Mouse (Mus musculus): Measurements from ENCODE around the gene Eif4enif1. TPM values are rescaled to one million over a fixed set of nuclear protein-coding genes. Genes with fewer than 3 reads are reported as not detected.
"Not testable (repeated sequence)": the region's sequence is repeated elsewhere in the genome, so short reads cannot be mapped to it uniquely, and the experiment has no call there.

Eif4enif1 gene
- 47.8 and 49.5 TPM in 2 replicates for polyA plus RNA-seq (2015; fragmentation: Nextera tagmentation; extraction: Ambion mirVana)

DNA sequence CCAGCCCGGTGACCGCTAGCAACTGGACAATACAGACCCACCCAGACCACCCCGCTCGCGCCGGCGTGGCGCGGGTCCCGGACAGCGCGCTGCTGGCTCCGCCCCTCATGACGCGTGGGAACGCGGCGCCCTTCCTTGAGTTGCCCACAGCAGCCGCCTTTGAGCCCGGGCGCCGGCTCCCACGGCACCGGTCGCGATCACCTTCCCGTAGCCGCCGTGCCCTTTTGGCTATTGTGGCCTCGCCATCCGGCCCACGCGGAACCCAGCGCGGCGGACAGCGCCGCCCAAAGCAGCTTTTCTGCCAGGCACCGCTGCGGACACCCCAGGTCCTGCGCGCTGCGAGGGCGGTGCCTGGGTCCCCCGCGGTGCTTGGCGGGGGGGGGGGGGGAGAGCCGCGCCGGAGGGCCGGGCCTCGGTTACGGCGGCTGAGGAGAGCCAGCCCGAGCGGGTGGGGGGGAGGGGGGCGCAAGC is at the start of gene Eif4enif1:
TSS of gene Eif4enif1 (plus strand) at position 162 of the 471 bp plus-strand sequence.
- peak; percentile 81 for ATAC-seq (ENCODE audit: low FRiP score, low TSS enrichment)
- WGBS: under 1% methylated on average over 37 of the region's 57 CpGs
- Histone ChIP-seq H3K27ac (ENCODE audit: low read length) (peak within 1 kb of the TSS; percentile 8; the same call in 1 of the 2 replicates), H3K4me1 (ENCODE audit: insufficient read depth, low read length) (no peaks in the 10 kb centered on the region), H3K9me3 (ENCODE audit: low read length) (no peaks in the 10 kb centered on the region), H3K4me3 (ENCODE audit: low read length) (peak within 1 kb of the TSS; percentile 44), H3K36me3 (ENCODE audit: insufficient read depth, low read length) (peaks cover 13% of the 10 kb centered on the region), H3K4me2 (replicated peaks; ENCODE audit: low read depth, low read length) (peak within 1 kb of the TSS; percentile 37), H3K27me3 (ENCODE audit: insufficient read depth, low read length) (no peaks in the 10 kb centered on the region), H3K9ac (replicated peaks; ENCODE audit: low read length) (peak within 1 kb of the TSS; percentile 44)

DNA sequence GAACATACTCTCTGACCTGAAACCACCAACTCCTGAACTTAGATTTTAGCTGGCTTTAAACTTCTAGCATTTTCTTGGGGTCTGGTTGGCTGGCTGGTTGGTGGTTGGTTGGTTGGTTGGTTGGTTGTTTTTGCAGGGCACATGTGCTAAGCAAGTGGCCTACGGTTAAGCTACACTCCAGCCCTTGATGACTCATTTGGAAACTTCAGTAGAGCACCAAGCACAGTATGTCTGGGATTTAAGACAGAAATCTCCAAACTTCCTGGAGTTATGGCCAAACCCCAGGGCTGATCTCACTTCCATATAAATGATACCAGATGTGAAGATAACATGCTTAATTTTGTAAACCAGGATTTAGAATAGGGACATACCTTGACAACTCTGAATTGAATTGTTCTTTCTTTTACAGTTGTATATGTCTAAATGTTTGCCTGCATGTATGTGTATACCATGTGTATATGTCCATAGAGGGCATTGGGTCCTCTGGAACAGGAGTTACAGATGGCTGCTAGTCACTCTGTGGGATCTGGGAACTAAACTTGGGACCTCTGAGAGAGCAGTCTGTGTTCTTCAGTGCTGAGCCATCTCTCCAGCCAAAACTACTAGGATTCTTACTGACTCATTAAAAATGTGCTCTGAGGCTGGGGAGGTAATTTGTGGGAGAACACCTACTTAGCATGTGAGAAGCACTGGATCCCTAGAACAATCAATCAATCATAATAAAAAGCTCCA is 48.4 kb upstream of the Eif4enif1 start:
- H3K27me3 ChIP-seq (ENCODE audit: insufficient read depth, low read length); H3K4me2 ChIP-seq (replicated peaks; ENCODE audit: low read depth, low read length); H3K27ac ChIP-seq (ENCODE audit: low read length); H3K4me3 ChIP-seq (ENCODE audit: low read length); H3K4me1 ChIP-seq (ENCODE audit: insufficient read depth, low read length); H3K9ac ChIP-seq (replicated peaks; ENCODE audit: low read length): not testable (repeated sequence)
- Histone ChIP-seq H3K36me3 (ENCODE audit: insufficient read depth, low read length) (peaks cover 11% of the 10 kb centered on the region), H3K9me3 (ENCODE audit: low read length) (peaks cover 13% of the 10 kb centered on the region)
- 81% methylated on average over 1 of the region's 1 CpGs for WGBS
- peak; percentile 35; the same call in 1 of the 2 replicates for ATAC-seq (ENCODE audit: low FRiP score, low TSS enrichment)

DNA sequence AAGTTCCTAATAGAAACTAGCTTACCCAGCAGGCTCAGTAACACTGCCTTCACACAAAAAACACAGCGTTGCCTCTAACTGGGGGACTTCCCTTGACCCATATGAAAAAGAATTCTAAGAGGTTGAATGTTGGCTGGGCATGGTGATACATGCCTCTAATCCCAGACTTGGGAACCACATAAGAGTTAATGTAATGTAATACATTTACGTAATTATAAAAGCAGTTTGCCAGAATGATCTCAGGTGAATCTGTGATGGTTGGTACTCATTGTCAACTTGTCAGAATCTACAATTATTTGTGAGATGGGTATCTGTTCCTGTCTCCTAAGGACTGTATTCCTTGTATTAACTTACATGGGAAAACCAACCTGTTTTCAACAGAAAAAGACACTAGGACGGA is 45.2 kb upstream of the Eif4enif1 start:
- H3K36me3 ChIP-seq (ENCODE audit: insufficient read depth, low read length); H3K4me1 ChIP-seq (ENCODE audit: insufficient read depth, low read length); H3K9ac ChIP-seq (replicated peaks; ENCODE audit: low read length); H3K9me3 ChIP-seq (ENCODE audit: low read length); ATAC-seq (ENCODE audit: low FRiP score, low TSS enrichment); H3K4me2 ChIP-seq (replicated peaks; ENCODE audit: low read depth, low read length); H3K4me3 ChIP-seq (ENCODE audit: low read length); H3K27me3 ChIP-seq (ENCODE audit: insufficient read depth, low read length); H3K27ac ChIP-seq (ENCODE audit: low read length): not testable (repeated sequence)
- 97% methylated on average over 2 of the region's 3 CpGs for WGBS

DNA sequence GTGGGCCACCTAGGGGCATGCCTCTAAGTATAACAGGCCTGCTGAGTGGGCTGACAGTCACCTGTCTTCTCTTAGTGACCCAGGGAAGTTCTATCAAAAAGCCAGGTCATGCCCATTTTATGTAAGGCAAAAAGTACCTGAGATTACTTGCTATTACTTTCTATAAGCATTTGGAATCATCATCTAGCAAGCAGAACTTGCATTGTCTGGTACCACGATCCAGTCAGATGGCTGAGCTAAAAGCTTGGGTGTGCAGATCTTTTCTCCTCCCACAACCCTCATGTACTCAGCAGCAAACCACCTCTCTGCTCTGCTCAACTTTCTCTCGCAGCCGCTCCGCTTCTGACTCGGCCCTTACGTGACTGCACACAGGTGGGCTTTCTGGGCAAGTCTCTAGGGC is 44.2 kb upstream of the Eif4enif1 start:
- H3K9me3 ChIP-seq (ENCODE audit: low read length): peaks cover 13% of the 10 kb centered on the region
- H3K36me3 ChIP-seq (ENCODE audit: insufficient read depth, low read length); H3K9ac ChIP-seq (replicated peaks; ENCODE audit: low read length); H3K27me3 ChIP-seq (ENCODE audit: insufficient read depth, low read length); H3K27ac ChIP-seq (ENCODE audit: low read length); ATAC-seq (ENCODE audit: low FRiP score, low TSS enrichment); H3K4me3 ChIP-seq (ENCODE audit: low read length); H3K4me2 ChIP-seq (replicated peaks; ENCODE audit: low read depth, low read length); H3K4me1 ChIP-seq (ENCODE audit: insufficient read depth, low read length): not testable (repeated sequence)
- 93% methylated on average over 6 of the region's 6 CpGs for WGBS

DNA sequence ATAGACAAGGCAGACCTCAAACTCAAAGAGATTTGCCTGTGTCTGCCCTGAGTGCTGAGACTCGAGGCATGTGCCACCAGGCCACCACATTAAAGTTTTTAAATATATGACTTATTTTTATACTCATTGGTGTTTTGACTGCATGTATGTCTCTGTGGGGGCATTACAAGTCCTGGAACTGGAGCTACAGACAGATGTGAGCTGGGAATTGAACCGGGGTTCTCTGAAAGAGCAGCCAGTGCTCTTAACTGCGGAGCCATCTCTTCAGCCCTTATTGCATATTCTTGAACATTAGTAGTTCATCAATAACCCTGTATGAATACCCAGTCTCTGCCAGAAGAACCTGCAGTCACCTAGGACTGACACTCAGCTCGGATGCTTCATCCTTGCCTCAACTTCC is 43.4 kb upstream of the Eif4enif1 start:
- not testable (repeated sequence) for H3K36me3 ChIP-seq (ENCODE audit: insufficient read depth, low read length); ATAC-seq (ENCODE audit: low FRiP score, low TSS enrichment); H3K9ac ChIP-seq (replicated peaks; ENCODE audit: low read length); H3K4me1 ChIP-seq (ENCODE audit: insufficient read depth, low read length); H3K27ac ChIP-seq (ENCODE audit: low read length); H3K4me2 ChIP-seq (replicated peaks; ENCODE audit: low read depth, low read length); H3K4me3 ChIP-seq (ENCODE audit: low read length); H3K27me3 ChIP-seq (ENCODE audit: insufficient read depth, low read length)
- WGBS: 92% methylated on average over 4 of the region's 4 CpGs
- H3K9me3 ChIP-seq (ENCODE audit: low read length): peaks cover 11% of the 10 kb centered on the region

DNA sequence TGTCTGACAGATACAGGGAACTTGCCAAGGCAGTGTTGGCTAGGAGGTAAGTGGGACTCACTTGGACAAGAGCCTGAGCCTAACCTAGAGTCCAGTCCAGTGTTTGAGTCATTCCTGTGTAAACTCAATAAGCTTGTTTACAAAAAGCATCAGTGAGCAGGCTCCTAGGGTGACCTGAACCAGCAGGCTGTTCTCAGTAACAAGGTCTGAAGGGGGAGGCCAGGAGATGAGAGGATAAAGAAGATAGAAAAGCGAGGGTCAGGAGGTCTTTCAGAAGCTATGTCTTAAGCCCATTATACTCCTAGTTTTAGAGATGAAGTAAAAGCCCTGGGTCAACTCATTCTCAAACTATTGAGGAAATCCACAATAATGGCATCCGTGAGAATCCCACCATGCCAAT is 40.8 kb upstream of the Eif4enif1 start:
- 57% methylated on average over 1 of the region's 2 CpGs for WGBS
- not testable (repeated sequence) for H3K4me2 ChIP-seq (replicated peaks; ENCODE audit: low read depth, low read length)

DNA sequence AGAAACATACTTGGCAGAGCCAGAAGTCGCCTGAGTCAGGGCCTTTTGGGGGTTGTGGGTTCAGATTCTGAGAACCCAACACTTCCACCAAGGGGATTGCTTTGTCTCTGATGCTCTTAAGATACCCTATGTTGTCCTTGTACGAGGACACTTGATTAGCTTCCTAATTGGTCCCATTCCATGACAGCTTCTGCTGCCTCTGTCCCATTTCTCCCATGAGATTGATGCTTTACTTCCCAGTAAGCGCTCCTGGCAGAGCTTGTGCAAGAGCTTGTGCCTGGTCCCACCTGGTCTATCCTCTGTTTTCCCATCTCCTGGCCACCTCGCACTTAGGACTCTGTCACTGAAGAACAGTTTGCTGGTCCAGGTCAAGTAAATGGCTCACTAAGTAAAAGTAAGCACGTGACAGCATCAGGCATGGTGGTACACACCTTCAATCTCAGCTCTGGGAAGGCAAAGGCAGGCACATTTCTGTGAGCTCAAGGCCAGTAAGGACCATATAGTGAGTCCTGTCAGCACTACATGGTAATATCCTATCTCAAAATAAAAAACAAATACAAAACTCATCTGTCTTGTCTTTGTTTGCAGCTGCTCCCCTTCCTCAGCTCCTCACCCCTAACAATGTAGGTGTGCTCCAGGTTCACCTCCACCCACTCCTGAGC is 39.8 kb upstream of the Eif4enif1 start:
- not testable (repeated sequence) for H3K27ac ChIP-seq (ENCODE audit: low read length); H3K36me3 ChIP-seq (ENCODE audit: insufficient read depth, low read length); H3K9me3 ChIP-seq (ENCODE audit: low read length); H3K4me1 ChIP-seq (ENCODE audit: insufficient read depth, low read length); H3K4me2 ChIP-seq (replicated peaks; ENCODE audit: low read depth, low read length); H3K4me3 ChIP-seq (ENCODE audit: low read length); H3K27me3 ChIP-seq (ENCODE audit: insufficient read depth, low read length); H3K9ac ChIP-seq (replicated peaks; ENCODE audit: low read length)
- peak; percentile 44 for ATAC-seq (ENCODE audit: low FRiP score, low TSS enrichment)
- 56% methylated on average over 5 of the region's 5 CpGs for WGBS

More for the DNA sequence above, 40.8 kb upstream of the Eif4enif1 start:
- not testable (repeated sequence) for ATAC-seq (ENCODE audit: low FRiP score, low TSS enrichment); H3K9ac ChIP-seq (replicated peaks; ENCODE audit: low read length); H3K36me3 ChIP-seq (ENCODE audit: insufficient read depth, low read length); H3K27ac ChIP-seq (ENCODE audit: low read length); H3K4me3 ChIP-seq (ENCODE audit: low read length); H3K4me1 ChIP-seq (ENCODE audit: insufficient read depth, low read length); H3K9me3 ChIP-seq (ENCODE audit: low read length); H3K27me3 ChIP-seq (ENCODE audit: insufficient read depth, low read length)

DNA sequence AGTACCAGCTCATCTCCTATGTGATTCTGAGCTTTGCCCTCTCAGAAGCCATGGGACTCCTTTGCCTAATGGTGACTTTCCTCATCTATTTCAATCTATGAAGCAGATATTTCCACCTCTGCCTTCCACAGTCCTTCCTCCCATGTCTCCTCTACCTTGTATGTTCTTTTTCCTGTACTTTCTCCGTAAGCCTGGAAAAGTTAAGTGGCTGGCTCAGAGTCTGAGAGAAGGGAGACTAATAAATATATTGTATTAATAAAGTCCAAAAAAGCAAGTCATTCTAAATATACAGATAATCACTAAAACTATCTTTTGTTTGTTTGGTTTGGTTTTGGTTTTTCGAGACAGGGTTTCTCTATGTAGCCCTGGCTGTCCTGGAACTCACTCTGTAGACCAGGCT is 39.1 kb upstream of the Eif4enif1 start:
- not testable (repeated sequence) for H3K4me3 ChIP-seq (ENCODE audit: low read length); H3K36me3 ChIP-seq (ENCODE audit: insufficient read depth, low read length); H3K27ac ChIP-seq (ENCODE audit: low read length); H3K4me1 ChIP-seq (ENCODE audit: insufficient read depth, low read length); H3K9ac ChIP-seq (replicated peaks; ENCODE audit: low read length); H3K27me3 ChIP-seq (ENCODE audit: insufficient read depth, low read length); ATAC-seq (ENCODE audit: low FRiP score, low TSS enrichment); H3K4me2 ChIP-seq (replicated peaks; ENCODE audit: low read depth, low read length)
- H3K9me3 ChIP-seq (ENCODE audit: low read length): peaks cover 16% of the 10 kb centered on the region
- 88% methylated on average over 2 of the region's 2 CpGs for whole genome bisulfite sequencing

DNA sequence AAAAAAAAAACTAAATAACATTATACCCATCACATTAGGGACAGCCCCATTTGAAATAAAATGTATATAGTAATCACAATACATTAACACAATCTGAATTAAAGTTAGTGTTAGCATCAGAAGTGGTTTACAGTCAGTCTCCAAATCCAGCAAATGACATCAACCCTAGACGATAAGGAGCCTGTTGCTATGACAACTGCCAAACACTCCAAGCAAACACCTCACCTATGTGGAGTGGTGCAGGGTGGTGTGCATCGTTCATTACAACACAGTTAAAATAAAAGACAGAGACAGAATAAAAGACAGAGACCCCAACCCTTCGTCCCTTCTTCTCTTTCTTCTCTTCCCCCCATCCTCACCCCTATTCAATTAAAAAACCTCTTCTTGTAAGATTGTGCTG is 38.5 kb upstream of the Eif4enif1 start:
- WGBS: 73% methylated on average over 3 of the region's 3 CpGs
- H3K27ac ChIP-seq (ENCODE audit: low read length); H3K36me3 ChIP-seq (ENCODE audit: insufficient read depth, low read length): not testable (repeated sequence)

DNA sequence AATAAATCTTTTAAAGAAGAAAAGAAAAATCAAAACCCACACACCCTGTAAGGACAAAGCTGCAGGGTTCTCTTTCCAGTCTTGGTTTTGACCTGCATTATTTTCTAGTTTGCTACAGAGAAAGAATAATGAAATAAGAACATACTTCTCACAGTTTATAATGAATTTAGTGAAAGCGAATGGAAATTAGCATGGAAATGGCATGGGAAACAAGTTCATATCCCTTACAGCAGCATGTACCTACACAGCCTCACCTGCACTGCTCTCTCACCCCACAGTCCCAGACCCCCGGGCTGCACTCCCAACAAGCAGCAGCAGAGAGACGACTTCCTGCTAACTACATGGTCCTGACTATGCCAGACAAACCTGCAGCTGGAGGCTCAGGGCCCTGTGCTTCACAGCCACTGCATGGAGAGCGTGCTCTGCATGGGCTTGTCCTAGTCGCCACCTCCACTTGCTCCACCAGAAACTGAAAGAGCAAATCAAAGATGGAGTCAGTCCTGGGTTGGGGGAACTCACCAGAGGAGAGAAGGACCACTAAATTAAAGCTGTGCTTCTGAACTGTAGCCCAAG is 36.9 kb upstream of the Eif4enif1 start:
- H3K4me2 ChIP-seq (replicated peaks; ENCODE audit: low read depth, low read length); H3K27ac ChIP-seq (ENCODE audit: low read length); H3K4me1 ChIP-seq (ENCODE audit: insufficient read depth, low read length); H3K9ac ChIP-seq (replicated peaks; ENCODE audit: low read length); H3K4me3 ChIP-seq (ENCODE audit: low read length); H3K36me3 ChIP-seq (ENCODE audit: insufficient read depth, low read length); H3K27me3 ChIP-seq (ENCODE audit: insufficient read depth, low read length): not testable (repeated sequence)
- peak; percentile 25 for ATAC-seq (ENCODE audit: low FRiP score, low TSS enrichment)
- H3K9me3 ChIP-seq (ENCODE audit: low read length): peaks cover 16% of the 10 kb centered on the region
- WGBS: 85% methylated on average over 2 of the region's 5 CpGs

More for the DNA sequence above, 38.5 kb upstream of the Eif4enif1 start:
- H3K4me3 ChIP-seq (ENCODE audit: low read length); H3K4me1 ChIP-seq (ENCODE audit: insufficient read depth, low read length); H3K4me2 ChIP-seq (replicated peaks; ENCODE audit: low read depth, low read length); H3K9ac ChIP-seq (replicated peaks; ENCODE audit: low read length); H3K27me3 ChIP-seq (ENCODE audit: insufficient read depth, low read length); ATAC-seq (ENCODE audit: low FRiP score, low TSS enrichment): not testable (repeated sequence)
- peaks cover 16% of the 10 kb centered on the region for H3K9me3 ChIP-seq (ENCODE audit: low read length)

All from kidney, embryonic 16.5 days (tissue).